Mouse (Mus musculus) lung, adult 2 months (tissue): ENCODE data around the gene Eps15.

Source experiments
- CTCF ChIP-seq: fragments of 200-500 bp; IDR thresholded peaks from 2 replicates; pipeline ENCODE4 v1.5.1; 2011; ENCODE audit warnings: mild to moderate bottlenecking, low read length, control low read depth; ENCODE audit not compliant: insufficient read depth
- POLR2A ChIP-seq: fragments of 200-500 bp; IDR thresholded peaks from 2 replicates; pipeline ENCODE4 v1.6.1; 2011; ENCODE audit warnings: low read depth, mild to moderate bottlenecking, control low read depth, low read length, borderline replicate concordance; ENCODE audit errors: extremely low read depth

- no peak for TF ChIP-seq CTCF
- no peak for TF ChIP-seq POLR2A
Measured at GRCm38 (mm10) chr4:109316941-109317894, 37.1 kb downstream of the Eps15 start.
